Mouse (Mus musculus) stomach, embryonic 14.5 days (tissue): Measurements from ENCODE around the gene Pdcd2l. TPM values are rescaled to one million over a fixed set of nuclear protein-coding genes. Genes with fewer than 3 reads are reported as not detected.

Experiments
- ATAC-seq: fragments of 200-750 bp; cut with Nextera tagmentation; 2 replicates; pipeline ENCODE4 v1.8.0; 2017; ENCODE audit warnings: low read depth, moderate TSS enrichment; ENCODE audit not compliant: insufficient number of reproducible peaks, insufficient read depth, low FRiP score
- H3K27ac ChIP-seq: fragments of 300-500 bp; sonication (generic); 2 replicates; pipeline ENCODE4 v1.5.1; 2014; ENCODE audit warnings: mild to moderate bottlenecking, low read length, moderate library complexity, mixed read lengths
- H3K27me3 ChIP-seq: fragments of 300-500 bp; sonication (generic); 2 replicates; pipeline ENCODE4 v1.6.1; 2014; ENCODE audit warnings: low read length, control low read depth, mixed read lengths; ENCODE audit not compliant: control insufficient read depth, insufficient read depth
- H3K36me3 ChIP-seq: fragments of 300-500 bp; sonication (generic); 2 replicates; pipeline ENCODE4 v1.6.1; 2014; ENCODE audit warnings: mild to moderate bottlenecking, control low read depth, low read length, moderate library complexity, mixed read lengths; ENCODE audit not compliant: control insufficient read depth, insufficient read depth
- H3K4me1 ChIP-seq: fragments of 300-500 bp; sonication (generic); 2 replicates; pipeline ENCODE4 v1.6.1; 2014; ENCODE audit warnings: low read length, control low read depth, mixed read lengths; ENCODE audit not compliant: control insufficient read depth, insufficient read depth
- H3K4me2 ChIP-seq: fragments of 300-500 bp; sonication (generic); replicated peaks from 2 replicates; pipeline ENCODE4 v1.6.1; 2014; ENCODE audit warnings: low read depth, low read length, control low read depth
- H3K4me3 ChIP-seq: fragments of 300-500 bp; sonication (generic); 2 replicates; pipeline ENCODE4 v1.5.1; 2014; ENCODE audit warnings: low read depth, low read length, control low read depth
- H3K9ac ChIP-seq: fragments of 300-500 bp; sonication (generic); replicated peaks from 2 replicates; pipeline ENCODE4 v1.6.1; 2014; ENCODE audit warnings: low read depth, mild to moderate bottlenecking, control low read depth, low read length, moderate library complexity, mixed read lengths
- H3K9me3 ChIP-seq: fragments of 300-500 bp; sonication (generic); 2 replicates; pipeline ENCODE4 v1.6.1; 2016; ENCODE audit warnings: low read depth, low read length, control low read depth; ENCODE audit not compliant: control insufficient read depth
- WGBS: fragments of 180-500 bp; shearing (Covaris S2); extraction: QIAGEN DNeasy Blood & Tissue Kit; methylation state at CpG from one replicate; pipeline ENCODE4 v1.1.7; 2014; 5-methylcytosine and 5-hydroxymethylcytosine counted together
- polyA plus RNA-seq: library from polyadenylated mRNA; unstranded; fragments of >200 nt; fragmentation: Nextera tagmentation; extraction: Ambion mirVana; gene quantifications from 2 replicates; pipeline ENCODE4 v1.2.1, GENCODE M21; 2014

Pdcd2l gene
- polyA plus RNA-seq, 1 experiment from 2014 or later: 64.1 TPM

- Histone ChIP-seq H3K4me2 (no peak overlapping the region), H3K36me3 (peaks cover 87% of the 10 kb centered on the region), H3K9me3 (no peaks in the 10 kb centered on the region), H3K27ac (no peak overlapping the region), H3K27me3 (no peaks in the 10 kb centered on the region), H3K9ac (no peak overlapping the region), H3K4me1 (no peaks in the 10 kb centered on the region), H3K4me3 (no peak overlapping the region)
- ATAC-seq: no peak
- WGBS: 98% methylated on average over 3 of the region's 3 CpGs
Observed at GRCm38 (mm10) chr7:34157994-34158393, 38.5 kb downstream of the Pdcd2l start.

GRCm38 (mm10) chr7:34147193-34147592, 49.3 kb downstream of the Pdcd2l start:
- WGBS: 78% methylated on average over 4 of the region's 4 CpGs
- Histone ChIP-seq H3K4me1 (no peaks in the 10 kb centered on the region), H3K27ac (no peak overlapping the region), H3K4me3 (no peak overlapping the region), H3K36me3 (peaks cover 84% of the 10 kb centered on the region), H3K27me3 (no peaks in the 10 kb centered on the region), H3K9me3 (no peaks in the 10 kb centered on the region), H3K4me2 (no peak overlapping the region), H3K9ac (no peak overlapping the region)
- ATAC-seq: no peak

- no peak for ATAC-seq
- WGBS: 95% methylated on average over 13 of the region's 13 CpGs
- H3K27me3 ChIP-seq: no peaks in the 10 kb centered on the region
- no peaks in the 10 kb centered on the region for H3K9me3 ChIP-seq
- no peak overlapping the region for H3K4me3 ChIP-seq
- H3K9ac ChIP-seq: no peak overlapping the region
- H3K4me2 ChIP-seq: no peak overlapping the region
- H3K27ac ChIP-seq: no peak overlapping the region
- peaks cover 56% of the 10 kb centered on the region for H3K36me3 ChIP-seq
- no peaks in the 10 kb centered on the region for H3K4me1 ChIP-seq
Observed at GRCm38 (mm10) chr7:34141123-34141522, 55.3 kb downstream of the Pdcd2l start.

- Histone ChIP-seq H3K4me2 (no peak overlapping the region), H3K4me3 (no peak overlapping the region), H3K27ac (no peak overlapping the region), H3K36me3 (peaks cover 42% of the 10 kb centered on the region), H3K9ac (no peak overlapping the region), H3K27me3 (no peaks in the 10 kb centered on the region), H3K4me1 (no peaks in the 10 kb centered on the region), H3K9me3 (no peaks in the 10 kb centered on the region)
- ATAC-seq: peak; percentile 20; the same call in 1 of the 2 replicates
- WGBS: 85% methylated on average over 6 of the region's 6 CpGs
Observed at GRCm38 (mm10) chr7:34139493-34139892, 57.0 kb downstream of the Pdcd2l start.

Other genes starting within 250 kb of the Pdcd2l start
- not detected in 2 replicates for gene Scgb2b27, start 182.7 kb downstream of the Pdcd2l start, polyA plus RNA-seq
- gene Scgb1b27, start 175.2 kb downstream of the Pdcd2l start, polyA plus RNA-seq: not detected in 2 replicates
- gene Scgb1b30, start 101.2 kb downstream of the Pdcd2l start, polyA plus RNA-seq: not detected in 2 replicates
- 7.1 TPM in 2 replicates for gene Wtip, start 63.4 kb downstream of the Pdcd2l start, polyA plus RNA-seq
- gene Uba2, start 27.1 kb downstream of the Pdcd2l start, polyA plus RNA-seq: 193 and 196 TPM in 2 replicates
- 354 and 363 TPM in 2 replicates for gene Gpi1, start 33.7 kb upstream of the Pdcd2l start, polyA plus RNA-seq
- gene Gm6096, start 54.4 kb upstream of the Pdcd2l start, polyA plus RNA-seq: 0.70 and 0.80 TPM in 2 replicates
- 41.0 and 47.8 TPM in 2 replicates for gene 4931406P16Rik, start 116.9 kb upstream of the Pdcd2l start, polyA plus RNA-seq
- gene Lsm14a, start 196.7 kb upstream of the Pdcd2l start, polyA plus RNA-seq: 53.8 and 58.6 TPM in 2 replicates